Mouse (Mus musculus): ENCODE measurements around the gene Pnmal2. TPM values are rescaled to one million over a fixed set of nuclear protein-coding genes. Genes with fewer than 3 reads are reported as not detected.

Pnmal2 gene
- polyA plus RNA-seq, 1 experiment, result 135 TPM

GRCm38 (mm10) chr7:16923283-16924036 lies 21.0 kb upstream of the Pnmal2 start:
- Histone ChIP-seq H3K27ac (ENCODE audit: insufficient read depth, low read length) (peak overlapping the region; percentile 92), H3K4me3 (replicated peaks; ENCODE audit: insufficient read depth, low read depth, low read length) (peak overlapping the region; percentile 97), H3K4me1 (ENCODE audit: control insufficient read depth, insufficient read depth, low read length) (peaks cover 16% of the 10 kb centered on the region), H3K27me3 (ENCODE audit: control insufficient read depth, insufficient read depth, low read length) (no peaks in the 10 kb centered on the region)
- WGBS, result under 1% methylated on average over 34 of the region's 57 CpGs
- DNase-seq, result peak in 1 of 2 experiments; percentile 66
- TF ChIP-seq CTCF (IDR thresholded peaks at IDR 0.05; ENCODE audit: borderline replicate concordance, insufficient read depth, low read depth, low read length) (no peak), POLR2A (IDR thresholded peaks at IDR 0.05; ENCODE audit: borderline replicate concordance, insufficient read depth, low read length) (peak; percentile 77; the same call in 1 of the 2 replicates)

- H3K4me1 ChIP-seq (ENCODE audit: control insufficient read depth, insufficient read depth, low read length), result peaks cover 8% of the 10 kb centered on the region
- no peaks in the 10 kb centered on the region for H3K27me3 ChIP-seq (ENCODE audit: control insufficient read depth, insufficient read depth, low read length)
- peak within 1 kb of the TSS; percentile 97 for H3K4me3 ChIP-seq (replicated peaks; ENCODE audit: insufficient read depth, low read depth, low read length)
- H3K27ac ChIP-seq (ENCODE audit: insufficient read depth, low read length), result peak within 1 kb of the TSS; percentile 97
- 2% methylated on average over 64 of the region's 64 CpGs for WGBS
- peak; percentile 100 for DNase-seq
- TF ChIP-seq CTCF (IDR thresholded peaks at IDR 0.05; ENCODE audit: borderline replicate concordance, insufficient read depth, low read depth, low read length) (no peak), POLR2A (IDR thresholded peaks at IDR 0.05; ENCODE audit: borderline replicate concordance, insufficient read depth, low read length) (peak; percentile 60; the same call in 1 of the 2 replicates)
These were observed 20.2 kb upstream of the Pnmal2 start, which contains the start of gene Calm3 for GRCm38 (mm10) chr7:16924037-16924834. Calm3 (minus strand) TSS chr7:16924114.

- WGBS, result 20% methylated on average over 2 of the region's 2 CpGs
- Histone ChIP-seq H3K4me1 (ENCODE audit: control insufficient read depth, insufficient read depth, low read length) (no peaks in the 10 kb centered on the region), H3K4me3 (replicated peaks; ENCODE audit: insufficient read depth, low read depth, low read length) (no peak overlapping the region), H3K27ac (ENCODE audit: insufficient read depth, low read length) (no peak overlapping the region), H3K27me3 (ENCODE audit: control insufficient read depth, insufficient read depth, low read length) (no peaks in the 10 kb centered on the region)
- no peak for DNase-seq
- TF ChIP-seq CTCF (IDR thresholded peaks at IDR 0.05; ENCODE audit: borderline replicate concordance, insufficient read depth, low read depth, low read length) (no peak), POLR2A (IDR thresholded peaks at IDR 0.05; ENCODE audit: borderline replicate concordance, insufficient read depth, low read length) (no peak)
These were observed 16.1 kb upstream of the Pnmal2 start for GRCm38 (mm10) chr7:16928341-16928740.

DNA sequence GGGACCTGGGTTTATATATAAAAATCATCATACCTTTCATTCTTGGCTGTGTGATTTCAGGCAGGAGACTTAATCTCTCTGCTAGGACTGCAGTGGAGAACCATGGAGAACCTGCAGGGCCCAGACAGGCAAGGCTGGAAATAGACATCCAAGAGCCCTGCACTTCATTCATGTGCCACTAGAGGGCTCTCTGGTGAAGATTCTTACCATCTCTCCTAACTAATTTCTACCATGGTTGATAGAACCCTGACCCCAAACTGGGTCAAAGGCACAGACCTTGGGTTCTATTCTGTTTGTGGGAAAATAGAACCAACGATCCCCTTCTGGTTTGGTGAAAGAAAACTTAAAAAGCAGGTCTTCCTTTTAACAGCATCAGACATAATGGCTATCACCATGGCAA lies 13.6 kb upstream of the Pnmal2 start:
- H3K27me3 ChIP-seq (ENCODE audit: control insufficient read depth, insufficient read depth, low read length), result no peaks in the 10 kb centered on the region
- DNase-seq, result peak; percentile 78 to 85
- TF ChIP-seq POLR2A (IDR thresholded peaks at IDR 0.05; ENCODE audit: borderline replicate concordance, insufficient read depth, low read length) (no peak), CTCF (IDR thresholded peaks at IDR 0.05; ENCODE audit: borderline replicate concordance, insufficient read depth, low read depth, low read length) (peak; percentile 68; the same call in 1 of the 2 replicates)
- 2% methylated on average over 1 of the region's 1 CpGs for WGBS
- no peak overlapping the region for H3K27ac ChIP-seq (ENCODE audit: insufficient read depth, low read length)
- no peak overlapping the region for H3K4me3 ChIP-seq (replicated peaks; ENCODE audit: insufficient read depth, low read depth, low read length)
- no peaks in the 10 kb centered on the region for H3K4me1 ChIP-seq (ENCODE audit: control insufficient read depth, insufficient read depth, low read length)

GRCm38 (mm10) chr7:16931968-16932627 lies 12.4 kb upstream of the Pnmal2 start:
- Histone ChIP-seq H3K27ac (ENCODE audit: insufficient read depth, low read length) (no peak overlapping the region), H3K4me1 (ENCODE audit: control insufficient read depth, insufficient read depth, low read length) (no peaks in the 10 kb centered on the region), H3K27me3 (ENCODE audit: control insufficient read depth, insufficient read depth, low read length) (no peaks in the 10 kb centered on the region), H3K4me3 (replicated peaks; ENCODE audit: insufficient read depth, low read depth, low read length) (no peak overlapping the region)
- 7% methylated on average over 14 of the region's 14 CpGs for WGBS
- peak; percentile 84 to 91 for DNase-seq
- TF ChIP-seq CTCF (IDR thresholded peaks at IDR 0.05; ENCODE audit: borderline replicate concordance, insufficient read depth, low read depth, low read length) (peak; percentile 78), POLR2A (IDR thresholded peaks at IDR 0.05; ENCODE audit: borderline replicate concordance, insufficient read depth, low read length) (no peak)

DNA sequence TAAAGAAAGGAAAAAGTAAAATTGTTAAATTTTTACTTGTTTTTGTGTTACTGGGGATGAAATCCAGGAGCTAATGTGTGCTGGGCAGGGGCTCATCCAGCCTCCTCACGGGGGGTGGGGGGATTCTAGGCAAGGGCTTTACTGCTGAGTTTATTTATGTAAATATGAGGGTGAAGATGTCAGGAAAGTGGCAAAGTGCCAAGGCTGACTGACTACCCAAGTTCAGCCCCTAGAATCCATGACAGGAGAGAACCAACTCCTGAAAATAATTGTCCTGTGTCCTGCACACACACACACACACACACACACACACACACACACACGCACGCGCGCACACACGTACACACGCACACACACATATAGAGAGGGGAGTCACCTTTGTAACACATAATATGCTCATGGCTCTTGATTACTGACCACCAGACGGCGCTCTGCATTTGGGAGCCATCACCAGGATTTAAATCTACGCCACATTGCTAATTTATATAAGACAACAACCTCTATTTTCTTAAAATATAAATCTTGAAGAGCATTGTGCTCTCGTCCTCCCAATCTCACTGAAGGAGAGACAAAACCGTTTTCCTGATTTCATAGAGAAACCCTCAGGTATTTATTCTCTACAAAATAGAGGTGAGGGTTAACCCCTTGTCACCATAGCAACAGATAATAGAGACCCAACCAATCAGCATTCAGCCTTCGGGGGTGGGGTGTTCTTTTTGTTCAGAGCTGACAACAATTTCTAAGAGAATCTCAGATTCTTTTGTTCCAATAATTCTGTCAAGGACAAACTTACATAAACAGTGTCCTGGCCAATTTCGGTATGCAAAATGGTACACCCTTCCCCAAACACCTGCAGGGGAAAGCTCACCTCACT lies 11.5 kb upstream of the Pnmal2 start:
- Histone ChIP-seq H3K27ac (ENCODE audit: insufficient read depth, low read length) (no peak overlapping the region), H3K4me1 (ENCODE audit: control insufficient read depth, insufficient read depth, low read length) (peaks cover under 1% of the 10 kb centered on the region; the same call in 1 of the 2 replicates), H3K4me3 (replicated peaks; ENCODE audit: insufficient read depth, low read depth, low read length) (no peak overlapping the region), H3K27me3 (ENCODE audit: control insufficient read depth, insufficient read depth, low read length) (no peaks in the 10 kb centered on the region)
- peak; percentile 73 to 77 for DNase-seq
- WGBS, result 21% methylated on average over 14 of the region's 14 CpGs
- no peak for TF ChIP-seq POLR2A (IDR thresholded peaks at IDR 0.05; ENCODE audit: borderline replicate concordance, insufficient read depth, low read length)
- TF ChIP-seq CTCF (IDR thresholded peaks at IDR 0.05; ENCODE audit: borderline replicate concordance, insufficient read depth, low read depth, low read length), result peak; percentile 58; the same call in 1 of the 2 replicates
